Comparison of ENCODE assay signal across 8 mouse cellular contexts in the genomic region with DNA sequence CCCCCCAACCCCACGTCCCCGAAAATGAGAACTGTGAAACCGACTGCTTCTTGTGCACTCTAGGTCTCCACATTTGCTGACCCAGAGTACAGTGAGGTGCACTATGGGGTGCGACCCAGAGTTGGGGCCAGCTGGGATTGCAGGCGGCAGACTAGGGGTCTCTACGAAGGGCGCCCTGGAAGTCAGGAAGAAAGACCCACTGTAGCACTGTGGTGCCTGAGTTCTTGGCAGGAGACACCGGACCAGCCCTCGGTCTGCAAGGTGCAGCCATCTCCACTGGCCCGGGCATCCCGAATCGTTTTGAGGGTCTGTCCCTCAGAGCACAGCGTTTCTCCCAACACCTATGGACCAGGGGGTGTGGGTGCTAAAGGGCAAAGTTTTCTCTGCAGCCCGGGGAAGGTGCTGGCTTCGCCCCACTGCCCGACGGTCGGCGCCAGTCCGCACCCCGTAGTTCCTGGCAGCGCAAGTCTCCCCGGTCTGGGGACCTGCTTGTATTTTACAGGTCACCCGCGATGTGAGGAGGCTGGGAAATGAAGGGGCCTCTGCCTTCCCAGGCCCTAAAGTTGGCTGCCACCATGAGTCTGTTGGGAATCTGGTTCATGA. TPM values are rescaled to one million over a fixed set of nuclear protein-coding genes. Genes with fewer than 3 reads are reported as not detected.
A peak's percentile ranks its signal among the peaks of the same experiment; 100 is the strongest.
DNase-seq lines count a peak whose midpoint lies in the region; ATAC-seq and TF ChIP-seq lines count a peak whose summit lies in the region.

No protein-coding gene starts in this region.

- in situ Hi-C loops in CH12.LX (cut with MboI; ENCODE audit: low pct_ligation_motif_present, low pct_unique_long_range_greater_than_20kb, low sequenced_read_pairs), result loop anchor here (10.0 to 25.0 kb wide), 2 partner anchors 410 to 613 kb away; no protein-coding TSS in a partner anchor

- TF ChIP-seq POLR2A in CH12.LX (IDR thresholded peaks at IDR 0.05; ENCODE audit: low read depth, low read length), result no peak

- peaks cover 4% of the 10 kb centered on the region for H3K9me3 ChIP-seq in CH12.LX (replicated peaks; ENCODE audit: low read length)
- no peaks in the 10 kb centered on the region for H3K9me3 ChIP-seq in hindbrain, embryonic 10.5 days
- H3K9me3 ChIP-seq in liver, embryonic 15.5 days (replicated peaks), result no peaks in the 10 kb centered on the region

- H3K79me2 ChIP-seq in CH12.LX (replicated peaks; ENCODE audit: control insufficient read depth, extremely low read depth, insufficient read depth, poor library complexity, severe bottlenecking), result no peaks in the 10 kb centered on the region

- no peaks in the 10 kb centered on the region for H3K27me3 ChIP-seq in CH12.LX (replicated peaks)
- peaks cover 95% of the 10 kb centered on the region for H3K27me3 ChIP-seq in hindbrain, embryonic 10.5 days (ENCODE audit: insufficient read depth, poor library complexity, severe bottlenecking)
- H3K27me3 ChIP-seq in liver, embryonic 15.5 days, result peaks cover 97% of the 10 kb centered on the region

- TF ChIP-seq RAD21 in CH12.LX (IDR thresholded peaks at IDR 0.05; ENCODE audit: low read depth, low read length), result no peak

- ATAC-seq in cerebellum, adult (ENCODE audit: insufficient number of reproducible peaks, low FRiP score, low TSS enrichment), result 0 out of 2 replicates have a peak, but pooled peaks have one; percentile 31
- ATAC-seq in liver, embryonic 15.5 days (ENCODE audit: insufficient read depth), result no peak

- dilution Hi-C loops in CH12.LX (cut with MboI; ENCODE audit: extremely low pct_ligation_motif_present, extremely low pct_unique_long_range_greater_than_20kb, low sequenced_read_pairs), result no loop called here

- H3K4me3 ChIP-seq in CH12.LX (replicated peaks in 1 of 3; ENCODE audit: low read depth in 2 of 3, low read length in 2 of 3, poor library complexity in 1 of 3), result no peak overlapping the region
- H3K4me3 ChIP-seq in hindbrain, embryonic 10.5 days, result peak overlapping the region; percentile 50
- 0 out of 2 replicates have a peak overlapping the region, but pooled peaks have one; percentile 15 for H3K4me3 ChIP-seq in liver, embryonic 15.5 days (replicated peaks)

- 0 out of 4 replicates have a peak, but pooled peaks cover 0 to 5% of the 10 kb centered on the region in 2 experiments for H3K4me1 ChIP-seq in CH12.LX (ENCODE audit: control insufficient read depth in 1 of 2, insufficient read depth in 2 of 2)
- peaks cover 56% of the 10 kb centered on the region for H3K4me1 ChIP-seq in hindbrain, embryonic 10.5 days (replicated peaks)
- H3K4me1 ChIP-seq in liver, embryonic 15.5 days (replicated peaks), result peaks cover 17% of the 10 kb centered on the region

- no peak for DNase-seq in cerebellum, adult 9-11 months
- DNase-seq in CH12.LX (ENCODE audit: extremely low read depth), result no peak
- no peak for DNase-seq in hindbrain, embryonic 10.5 days (ENCODE audit: low spot score)
- DNase-seq in urinary bladder, postnatal 4 days (ENCODE audit: low spot score in 2 of 2), result no peak
- DNase-seq in cerebellum, adult 18-20 months, result no peak
- DNase-seq in frontal cortex, adult 2 months (ENCODE audit: extremely low spot score in 1 of 2, low spot score in 1 of 2), result no peak

- H3K36me3 ChIP-seq in CH12.LX (replicated peaks in 1 of 2; ENCODE audit: control insufficient read depth in 1 of 2, insufficient read depth in 1 of 2, low read length in 1 of 2), result no peaks in the 10 kb centered on the region
- no peaks in the 10 kb centered on the region for H3K36me3 ChIP-seq in hindbrain, embryonic 10.5 days
- H3K36me3 ChIP-seq in liver, embryonic 15.5 days (replicated peaks), result no peaks in the 10 kb centered on the region

- H3K9ac ChIP-seq in CH12.LX (ENCODE audit: insufficient read depth, low read depth), result no peak overlapping the region
- H3K9ac ChIP-seq in liver, embryonic 15.5 days, result no peak overlapping the region

- H3K4me2 ChIP-seq in CH12.LX (ENCODE audit: insufficient read depth, low read depth, poor library complexity, severe bottlenecking), result peak overlapping the region; percentile 90; the same call in 1 of the 2 replicates
- peak overlapping the region; percentile 44 for H3K4me2 ChIP-seq in liver, embryonic 15.5 days

- 2% methylated on average over 25 of the region's 25 CpGs for WGBS in hindbrain, embryonic 10.5 days
- 3% methylated on average over 25 of the region's 25 CpGs for WGBS in liver, embryonic 15.5 days (ENCODE audit: insufficient replicate concordance)

- no peak for TF ChIP-seq CTCF in CH12.LX (conservative IDR thresholded peaks at IDR 0.05 in 1 of 2, IDR thresholded peaks at IDR 0.05 in 1 of 2; ENCODE audit: low read depth in 2 of 2, low read length in 2 of 2)

- H3K27ac ChIP-seq in CH12.LX (ENCODE audit: insufficient read depth, low read depth), result no peak overlapping the region
- peak overlapping the region; percentile 35; the same call in 1 of the 2 replicates for H3K27ac ChIP-seq in hindbrain, embryonic 10.5 days
- H3K27ac ChIP-seq in liver, embryonic 15.5 days (replicated peaks), result no peak overlapping the region

- TF ChIP-seq EP300 in CH12.LX (IDR thresholded peaks at IDR 0.05; ENCODE audit: low read length), result no peak

TF ChIP-seq in CH12.LX, 34 proteins besides CTCF, POLR2A, EP300 and RAD21:
- TF ChIP-seq E2F4 (IDR thresholded peaks at IDR 0.05; ENCODE audit: insufficient replicate concordance, low read depth, low read length), result no peak
- TF ChIP-seq IRF4 (IDR thresholded peaks at IDR 0.05; ENCODE audit: low read depth, low read length), result no peak
- no peak for TF ChIP-seq USF1 (IDR thresholded peaks at IDR 0.05; ENCODE audit: low read depth, low read length)
- no peak for TF ChIP-seq ETS1 (conservative IDR thresholded peaks at IDR 0.05; ENCODE audit: low read depth, low read length)
- no peak for TF ChIP-seq TCF12 (IDR thresholded peaks at IDR 0.05; ENCODE audit: low read depth, low read length)
- no peak for TF ChIP-seq POLR2AphosphoS2 (IDR thresholded peaks at IDR 0.05; ENCODE audit: low read depth, low read length)
- no peak for TF ChIP-seq KAT2A (IDR thresholded peaks at IDR 0.05; ENCODE audit: insufficient replicate concordance, low read length)
- TF ChIP-seq PAX5 (IDR thresholded peaks at IDR 0.05; ENCODE audit: low read length), result no peak
- TF ChIP-seq ZKSCAN1 (IDR thresholded peaks at IDR 0.05; ENCODE audit: borderline replicate concordance, low read depth, low read length), result no peak
- TF ChIP-seq RCOR1 (conservative IDR thresholded peaks at IDR 0.05; ENCODE audit: low read depth, low read length), result no peak
- no peak for TF ChIP-seq HCFC1 (IDR thresholded peaks at IDR 0.05; ENCODE audit: low read depth, low read length)
- no peak for TF ChIP-seq MXI1 (IDR thresholded peaks at IDR 0.05; ENCODE audit: low read depth, low read length)
- TF ChIP-seq MAX (IDR thresholded peaks at IDR 0.05; ENCODE audit: low read length), result no peak
- TF ChIP-seq BHLHE40 (IDR thresholded peaks at IDR 0.05; ENCODE audit: low read depth, low read length), result no peak
- no peak for TF ChIP-seq MYC (IDR thresholded peaks at IDR 0.05; ENCODE audit: low read depth, low read length)
- no peak for TF ChIP-seq TBP (conservative IDR thresholded peaks at IDR 0.05; ENCODE audit: low read depth, low read length)
- TF ChIP-seq MEF2A (IDR thresholded peaks at IDR 0.05; ENCODE audit: borderline replicate concordance, low read depth, low read length), result no peak
- TF ChIP-seq NELFE (IDR thresholded peaks at IDR 0.05; ENCODE audit: low read depth, low read length), result no peak

RNA-seq across cellular contexts. Expression of a gene that starts 4.6 kb away (rescaled TPM):
- not detected in 2 replicates for total RNA-seq in CH12.LX (2012; rRNA removed)
- not detected in 2 replicates for total RNA-seq in CH12.LX (2014; rRNA removed)
- polyA plus RNA-seq in CH12.LX (2012; ENCODE audit: insufficient read length, low read depth), result not detected in 2 replicates
- polyA plus RNA-seq in hindbrain, embryonic 10.5 days (2016; fragmentation: Nextera tagmentation; extraction: Ambion mirVana), result 2.9 and 3.7 TPM in 2 replicates
- polyA plus RNA-seq in liver, embryonic 15.5 days (2015; fragmentation: Nextera tagmentation; extraction: Ambion mirVana), result 0.01 TPM in 1 of 2 replicates, not detected in the other
- 2.8 and 3.3 TPM in 2 replicates for polyA plus RNA-seq in frontal cortex, adult 2 months (2012; rRNA removed)

Comparison
In these comparisons a context has a peak if more than half of its experiments do, and no peak if none do; other contexts are left out.
1. H3K4me3 ChIP-seq: peak in hindbrain, embryonic 10.5 days (single experiment) and liver, embryonic 15.5 days (single experiment); none in CH12.LX (0 of 3).